Mouse (Mus musculus) spleen, embryonic (tissue): ENCODE data around the gene Ndufv1.

Experiments used
- CTCF ChIA-PET: fragments of 350-600 bp; sonication (Branson Sonifier 250); formaldehyde crosslinking; loops from one replicate; lab custom pipeline; 2022; lab: Charles Lee

Ndufv1 gene

DNA sequence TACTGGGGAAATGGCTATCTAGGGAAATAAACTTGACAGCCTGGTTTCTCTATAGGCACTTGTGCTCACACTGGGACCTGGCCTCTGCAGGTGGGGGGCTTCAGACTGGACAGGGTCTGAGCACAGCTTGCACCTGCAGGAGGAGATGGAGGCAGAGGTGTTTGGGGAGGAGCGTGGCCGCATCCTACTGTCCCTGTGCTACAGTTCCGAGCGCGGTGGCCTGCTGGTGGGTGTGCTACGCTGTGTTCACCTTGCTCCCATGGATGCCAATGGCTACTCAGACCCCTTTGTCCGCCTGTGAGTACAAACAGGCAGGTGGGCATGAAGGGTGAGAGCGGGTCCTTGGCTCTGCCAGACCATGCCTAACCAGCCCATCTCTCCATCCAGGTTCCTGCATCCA lies 6.6 kb downstream of the Ndufv1 start:
- CTCF ChIA-PET, result no interaction called here

- CTCF ChIA-PET, result no interaction called here
These were observed 7.5 kb downstream of the Ndufv1 start for GRCm38 (mm10) chr19:4005091-4005490.

DNA sequence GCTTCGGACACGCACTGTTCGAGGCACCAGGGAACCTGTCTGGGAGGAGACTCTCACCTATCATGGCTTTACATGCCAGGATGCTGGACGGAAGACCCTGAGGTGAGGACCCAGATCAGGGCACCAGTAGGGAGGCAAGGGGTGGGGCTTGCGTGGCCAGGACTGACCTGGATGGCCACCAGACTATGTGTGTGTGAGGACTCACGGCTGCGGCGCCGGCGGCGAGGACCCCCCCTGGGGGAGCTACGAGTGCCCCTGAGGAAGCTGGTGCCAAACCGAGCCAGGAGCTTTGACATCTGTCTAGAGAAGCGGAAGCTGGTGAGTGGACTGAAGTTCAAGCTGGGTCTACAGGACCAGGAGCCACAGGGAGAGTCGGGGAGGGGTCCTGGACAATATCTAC lies 8.3 kb downstream of the Ndufv1 start:
- CTCF ChIA-PET, result interaction anchor here (0.5 kb wide), 1 partner anchor 11 kb away, joined by 3 read pairs; no protein-coding TSS in a partner anchor

DNA sequence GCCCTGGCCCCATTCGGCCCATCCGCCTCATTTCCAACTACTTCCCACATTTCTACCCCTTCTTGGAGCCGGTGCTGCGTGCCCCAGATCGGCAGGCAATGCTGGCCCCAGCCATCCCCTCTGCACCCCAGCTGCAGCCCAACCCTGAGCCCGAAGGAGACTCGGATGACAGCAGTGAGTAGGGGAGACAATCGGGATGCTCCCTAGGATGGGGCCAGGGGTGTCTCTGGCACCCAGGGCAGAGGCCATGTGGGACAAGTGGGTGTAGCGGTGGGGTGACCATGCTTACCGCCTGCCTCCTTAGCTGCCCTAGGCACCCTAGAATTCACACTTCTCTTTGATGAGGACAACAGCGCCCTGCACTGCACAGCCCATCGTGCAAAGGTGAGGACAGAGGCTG lies 9.0 kb downstream of the Ndufv1 start:
- CTCF ChIA-PET, result no interaction called here

DNA sequence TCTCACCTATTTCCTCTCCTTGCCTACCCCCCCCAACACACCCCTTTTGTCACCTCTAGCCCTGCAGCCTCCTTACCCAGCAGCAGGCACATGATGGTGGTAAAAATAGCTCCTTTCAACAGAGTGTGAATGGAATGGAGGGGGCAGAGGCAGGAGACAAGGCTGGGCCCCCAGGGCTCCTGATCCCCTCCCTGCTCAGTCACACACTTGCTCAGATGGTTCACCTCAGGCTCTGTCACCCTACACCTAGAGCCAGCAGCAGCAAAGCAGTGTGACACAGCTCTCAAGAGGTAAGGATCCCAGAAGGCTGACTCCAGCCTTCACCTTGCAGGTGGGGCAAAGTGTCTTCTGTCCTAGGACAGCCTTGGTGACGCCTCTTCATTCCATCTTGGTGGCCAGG lies 9.5 kb downstream of the Ndufv1 start, which contains the start of gene Doc2g:
TSS of gene Doc2g (plus strand) at position 202 of the 400 bp plus-strand sequence.
- CTCF ChIA-PET, result no interaction called here

- CTCF ChIA-PET, result interaction anchor here (0.6 kb wide), 1 partner anchor 179 kb away, joined by 4 read pairs; no protein-coding TSS in a partner anchor
These were observed 10.9 kb downstream of the Ndufv1 start for GRCm38 (mm10) chr19:4001752-4002151.

DNA sequence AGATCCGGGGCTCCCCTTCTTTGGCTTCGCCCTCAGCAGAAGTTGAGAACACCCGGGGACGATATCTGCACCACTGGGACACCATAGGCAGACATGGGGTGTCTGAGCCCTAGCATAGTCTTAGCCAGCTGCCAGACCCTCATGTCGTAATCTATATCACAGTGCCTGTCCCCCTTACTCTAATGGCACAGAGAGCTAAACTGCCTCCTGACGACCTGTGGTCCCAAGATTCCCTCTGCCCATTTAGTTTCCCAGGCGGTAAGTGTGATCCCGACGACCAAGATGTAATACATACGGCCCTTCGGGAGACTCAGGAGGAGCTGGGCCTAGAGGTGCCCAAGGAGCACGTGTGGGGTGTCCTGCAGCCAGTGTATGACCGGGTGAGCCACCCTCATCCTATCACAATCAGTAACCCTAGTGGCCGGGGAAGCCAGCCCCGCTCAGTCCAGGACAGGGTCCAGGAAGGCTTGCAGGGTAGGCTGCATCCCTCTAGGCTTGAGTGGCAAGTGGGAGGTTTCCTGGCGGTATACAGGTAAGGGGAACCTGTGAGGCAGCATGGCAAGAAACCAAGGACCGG lies 11.6 kb downstream of the Ndufv1 start:
- CTCF ChIA-PET, result interaction anchor here (0.6 to 1.4 kb wide), 3 partner anchors 10 to 180 kb away, joined by 4 to 7 read pairs (median 4); no protein-coding TSS in a partner anchor

GRCm38 (mm10) chr19:4000119-4000900 lies 12.3 kb downstream of the Ndufv1 start, which contains the start of the genes Nudt8 and Gm49405:
Gene Nudt8 (plus strand): TSS chr19:4000580.
Gene Gm49405 (plus strand): TSS chr19:4000626.
- CTCF ChIA-PET, result interaction anchor here (0.6 to 1.4 kb wide), 5 partner anchors 11 to 295 kb away, joined by 3 to 12 read pairs (median 4); no protein-coding TSS in a partner anchor

DNA sequence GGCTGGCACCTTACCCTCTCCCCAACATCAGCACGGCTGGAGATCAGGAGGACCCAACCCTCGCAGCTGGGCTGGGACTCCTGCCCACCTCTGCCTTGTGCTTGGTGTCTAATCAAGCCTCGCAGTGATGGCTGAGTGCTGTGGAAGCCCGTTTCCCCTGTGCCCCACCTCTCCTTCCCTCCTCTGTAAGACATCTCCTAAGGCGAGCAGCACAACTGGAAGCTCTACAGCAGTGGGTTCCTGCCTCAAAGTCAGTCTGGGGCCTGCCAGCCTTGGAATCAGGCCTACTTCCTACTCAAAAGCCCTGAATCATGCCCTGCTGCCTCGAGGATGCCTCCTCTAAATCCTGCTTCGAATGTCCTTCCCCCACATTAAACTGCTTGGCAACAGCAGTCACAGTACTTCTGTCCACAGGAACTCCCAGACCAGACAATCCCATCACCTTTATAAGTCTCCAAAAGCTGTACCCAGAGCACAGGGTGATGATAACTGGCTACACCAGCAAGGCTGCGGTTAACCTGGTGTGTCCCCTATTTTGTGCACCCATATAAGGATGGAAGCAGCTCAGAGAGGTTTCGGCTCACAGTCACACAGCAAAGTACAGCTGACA lies 13.4 kb downstream of the Ndufv1 start:
- CTCF ChIA-PET, result no interaction called here

DNA sequence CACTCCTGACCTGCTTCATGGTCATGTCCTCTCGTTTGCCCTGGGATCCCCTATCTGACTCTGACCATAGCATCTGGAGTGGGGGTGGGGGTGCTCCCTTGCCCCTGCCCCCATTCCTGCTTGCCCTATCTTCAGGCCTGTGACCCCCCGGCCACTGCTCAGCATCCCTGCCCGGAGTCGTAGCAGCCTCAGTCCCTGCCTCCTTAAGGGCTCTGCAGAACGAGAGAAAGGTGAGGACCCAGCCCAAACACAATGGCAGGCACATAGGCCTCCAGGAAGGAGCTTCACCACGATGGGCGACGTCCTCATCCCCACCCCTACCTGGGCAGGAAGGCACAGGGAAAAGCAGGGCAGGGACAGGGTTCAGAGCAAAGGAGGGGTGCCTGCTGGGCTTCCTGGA lies 14.3 kb downstream of the Ndufv1 start:
- CTCF ChIA-PET, result no interaction called here

GRCm38 (mm10) chr19:3997231-3997630 lies 15.4 kb downstream of the Ndufv1 start:
- CTCF ChIA-PET, result no interaction called here

DNA sequence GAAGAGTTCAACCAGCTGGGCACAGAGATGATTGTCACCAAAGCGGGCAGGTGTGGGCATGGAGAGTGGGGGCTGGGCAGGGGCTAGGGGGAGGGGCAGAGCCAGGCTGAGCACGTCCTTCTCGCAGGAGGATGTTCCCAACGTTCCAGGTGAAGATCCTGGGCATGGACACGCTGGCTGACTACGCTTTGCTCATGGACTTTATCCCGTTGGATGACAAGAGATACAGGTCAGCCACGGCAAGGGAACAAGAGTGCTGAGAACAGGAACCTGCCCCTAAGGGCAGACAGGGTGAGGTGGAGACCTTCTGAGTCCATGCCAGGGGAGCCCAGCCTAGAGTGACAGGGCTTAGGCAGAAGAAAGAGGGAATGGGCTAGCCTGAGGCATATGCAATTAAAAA lies 15.9 kb downstream of the Ndufv1 start:
- CTCF ChIA-PET, result no interaction called here

DNA sequence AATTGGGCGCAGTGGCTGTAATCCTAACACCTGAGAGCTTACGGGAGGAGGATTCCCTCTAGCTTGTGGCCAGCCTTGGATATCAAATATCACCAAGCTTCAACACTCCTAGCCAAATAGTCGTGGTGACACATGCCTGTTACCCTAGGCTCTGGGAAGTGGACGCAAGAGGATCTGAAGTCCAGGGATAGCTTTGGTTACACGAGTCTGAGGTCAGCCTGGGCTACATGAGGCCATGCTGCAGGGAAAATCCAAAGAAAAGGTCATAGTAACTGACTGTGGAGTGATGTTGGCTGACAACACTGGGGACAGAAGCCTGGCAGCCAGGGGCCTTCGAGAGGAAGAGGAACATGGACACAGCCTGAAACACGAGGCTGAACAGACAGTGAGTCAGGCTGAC lies 16.5 kb downstream of the Ndufv1 start:
- CTCF ChIA-PET, result interaction anchor here (1.1 kb wide), 1 partner anchor 10 kb away, joined by 3 read pairs; the partner anchor contains the start of gene Acy3

- CTCF ChIA-PET, result interaction anchor here (0.7 to 1.1 kb wide), 2 partner anchors 9 to 91 kb away, joined by 3 to 7 read pairs; partner anchors contain the start of gene Acy3
These were observed 17.1 kb downstream of the Ndufv1 start for GRCm38 (mm10) chr19:3995505-3995904.

DNA sequence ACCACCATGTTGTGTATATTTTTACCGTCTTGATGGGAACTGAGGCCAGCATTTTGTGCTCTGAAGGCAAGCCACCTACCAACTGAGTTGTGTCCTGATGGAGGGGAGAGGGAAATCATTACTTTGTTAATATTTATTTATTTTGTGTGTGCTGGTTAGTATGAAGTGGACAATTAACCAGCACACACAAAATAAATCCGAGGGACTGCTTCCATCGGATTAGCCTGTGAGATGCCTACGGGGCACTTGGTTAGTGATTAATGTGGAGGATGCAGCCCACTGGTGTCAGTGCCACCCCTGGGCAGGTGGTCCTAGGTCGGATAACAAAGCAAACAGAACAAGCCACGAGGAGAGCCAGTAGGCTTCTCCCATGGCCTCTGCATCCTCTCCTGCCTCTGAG lies 17.7 kb downstream of the Ndufv1 start:
- CTCF ChIA-PET, result interaction anchor here (0.7 kb wide), 1 partner anchor 90 kb away, joined by 7 read pairs; no protein-coding TSS in a partner anchor

- CTCF ChIA-PET, result no interaction called here
These were observed 20.2 kb downstream of the Ndufv1 start, which contains the start of gene Tbx10 for GRCm38 (mm10) chr19:3992416-3992815. Gene Tbx10 (plus strand): TSS chr19:3992752.

- CTCF ChIA-PET, result no interaction called here
These were observed 20.6 kb downstream of the Ndufv1 start for GRCm38 (mm10) chr19:3991966-3992365.

DNA sequence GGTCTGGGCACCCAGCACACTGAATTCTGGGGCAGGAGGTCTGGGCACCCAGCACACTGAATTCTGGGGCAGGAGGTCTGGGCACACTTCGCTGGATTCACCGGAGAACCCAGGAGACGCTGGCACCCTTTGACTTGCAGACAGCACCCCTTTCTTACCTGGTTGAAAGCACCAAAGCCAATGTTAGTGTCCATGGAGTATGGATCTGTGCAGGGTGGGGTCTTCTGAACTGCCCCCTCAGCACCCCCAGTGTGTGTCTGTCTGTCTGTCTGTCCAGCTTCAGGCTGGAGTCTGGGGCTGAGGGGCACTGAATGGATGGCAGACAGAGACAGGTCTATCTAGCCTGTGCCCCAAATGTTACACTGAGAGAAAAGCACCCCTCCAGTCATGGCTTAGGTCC lies 21.0 kb downstream of the Ndufv1 start:
- CTCF ChIA-PET, result no interaction called here

- CTCF ChIA-PET, result interaction anchor here (0.9 kb wide), 1 partner anchor 10 kb away, joined by 3 read pairs; no protein-coding TSS in a partner anchor
These were observed 21.8 kb downstream of the Ndufv1 start for GRCm38 (mm10) chr19:3990804-3991203.

DNA sequence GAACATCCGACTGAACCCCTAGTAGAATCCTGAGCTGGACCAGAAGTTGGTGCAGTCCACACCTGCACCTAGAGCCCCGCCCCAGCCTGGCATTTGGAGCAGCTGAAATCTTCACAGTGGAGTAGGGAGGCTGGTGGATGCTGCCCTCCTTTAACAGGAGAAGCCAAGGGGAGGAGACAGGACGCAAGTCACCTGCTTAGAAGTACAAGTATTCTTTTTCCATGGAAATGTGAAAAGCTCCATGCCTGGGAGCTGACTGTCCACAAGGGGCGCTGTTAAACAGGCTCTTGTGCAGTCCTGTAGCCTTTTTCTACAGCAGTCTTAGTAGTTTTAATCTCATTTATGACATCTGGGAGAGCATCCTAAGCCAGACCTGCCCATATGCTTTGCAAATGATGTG lies 23.9 kb downstream of the Ndufv1 start:
- CTCF ChIA-PET, result no interaction called here

DNA sequence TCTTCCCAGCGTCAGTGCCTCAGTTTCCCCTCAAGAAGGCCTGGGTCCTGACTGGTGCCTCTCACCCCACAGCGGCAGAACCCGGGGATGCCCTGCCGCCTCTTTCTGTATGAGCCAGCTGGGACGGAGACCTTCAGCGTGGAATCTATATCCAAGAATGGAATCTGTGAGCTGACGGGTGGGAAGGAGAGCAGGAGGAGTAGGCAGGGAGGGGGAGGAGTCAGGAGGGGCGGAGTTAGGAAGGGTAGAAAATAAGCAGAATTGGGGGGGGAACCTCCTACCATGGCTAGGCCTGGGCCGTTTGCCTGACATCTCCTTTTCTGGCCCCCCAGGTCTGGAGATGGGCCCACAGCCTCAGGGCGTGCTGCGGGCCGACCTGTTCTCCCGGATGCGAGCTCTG lies 24.5 kb downstream of the Ndufv1 start:
- CTCF ChIA-PET, result interaction anchor here (1.1 kb wide), 1 partner anchor 64 kb away, joined by 4 read pairs; no protein-coding TSS in a partner anchor

- CTCF ChIA-PET, result interaction anchor here (1.7 kb wide), 1 partner anchor 9 kb away, joined by 3 read pairs; no protein-coding TSS in a partner anchor
These were observed 26.3 kb downstream of the Ndufv1 start, which contains the start of gene Acy3 for GRCm38 (mm10) chr19:3986334-3986733. Gene Acy3 (plus strand): TSS chr19:3986570.
